Mouse (Mus musculus): ENCODE results near the gene Ckap5.

Ckap5 gene

DNA sequence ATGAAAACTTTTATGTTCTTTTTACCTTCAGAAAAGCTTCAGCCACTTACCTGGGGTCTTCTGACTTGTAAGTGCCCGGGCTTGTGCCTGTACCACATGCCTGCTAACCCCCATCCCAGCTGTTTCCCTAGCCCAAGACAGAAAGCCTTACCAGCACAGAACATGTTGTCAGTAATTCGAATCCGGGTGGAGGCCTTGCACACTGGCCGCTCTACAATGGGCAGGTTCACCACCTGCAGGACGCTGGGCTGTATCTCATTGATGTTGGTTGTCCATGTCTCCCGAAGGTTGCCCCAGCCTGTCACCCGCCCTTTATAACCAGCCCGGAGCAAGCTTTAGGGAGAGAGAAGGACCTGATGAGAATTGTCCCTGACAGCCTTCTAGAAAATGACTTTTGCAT lies 101.6 kb downstream of the Ckap5 start:
- DNase-seq = no peak

DNA sequence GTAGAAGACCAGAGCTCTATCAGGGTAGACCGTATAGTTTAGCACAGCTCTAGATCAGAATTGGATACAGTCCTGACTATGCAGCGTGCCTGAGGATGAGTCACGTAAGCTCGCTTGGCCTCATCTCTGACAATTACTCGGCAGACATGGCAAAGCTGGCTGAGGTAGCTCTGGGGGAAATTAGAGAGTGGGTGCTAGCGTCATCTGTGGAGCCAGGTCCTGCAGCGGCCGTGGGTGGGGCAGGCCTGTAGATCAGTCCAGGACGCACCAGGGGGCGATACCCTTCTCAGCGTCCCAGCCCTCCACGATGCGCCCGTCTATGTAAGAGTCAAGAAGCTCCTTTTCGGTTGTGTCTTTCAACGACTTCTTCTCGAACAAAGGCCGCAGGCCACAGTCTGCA lies 103.1 kb downstream of the Ckap5 start:
- no peak for DNase-seq

DNA sequence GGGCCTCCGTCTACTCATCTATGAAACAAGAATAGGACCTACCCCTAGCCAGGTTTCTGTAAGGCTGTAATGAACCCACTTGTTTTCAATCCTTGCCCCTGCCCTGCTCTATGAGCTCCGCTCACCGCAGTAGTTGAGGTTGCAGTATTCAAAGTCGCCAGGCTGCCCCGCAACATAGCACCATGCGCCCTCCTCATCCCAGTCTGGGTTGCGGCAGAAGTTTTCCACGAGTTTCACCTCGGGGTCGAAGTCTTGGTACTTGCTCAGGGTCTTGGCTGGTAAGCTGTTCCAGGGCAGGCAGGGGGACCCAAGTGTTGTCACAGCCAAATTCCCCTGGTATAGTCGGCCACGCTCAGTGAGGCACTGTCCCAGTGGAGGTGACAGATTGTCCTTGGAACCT lies 103.8 kb downstream of the Ckap5 start:
- no peak for DNase-seq

DNA sequence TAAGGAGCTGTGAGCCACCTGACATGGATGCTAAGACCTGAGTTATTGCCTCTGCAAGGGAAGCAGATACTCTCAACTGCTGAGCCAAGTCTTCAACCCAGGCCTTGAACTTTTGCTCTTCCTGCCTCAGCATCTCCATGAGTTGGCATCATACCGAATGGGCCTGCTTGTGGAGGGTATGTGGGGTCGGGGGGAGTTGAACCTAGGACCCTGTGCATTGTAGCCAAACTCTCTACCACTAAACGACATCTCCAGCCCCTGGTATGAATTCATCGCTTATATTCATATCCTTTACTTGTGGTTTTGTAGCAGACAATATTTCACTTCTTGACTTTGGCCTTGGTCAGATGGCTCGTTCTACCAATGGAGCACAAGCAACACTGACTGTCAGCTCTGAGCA lies 105.3 kb downstream of the Ckap5 start:
- no peak for DNase-seq

DNA sequence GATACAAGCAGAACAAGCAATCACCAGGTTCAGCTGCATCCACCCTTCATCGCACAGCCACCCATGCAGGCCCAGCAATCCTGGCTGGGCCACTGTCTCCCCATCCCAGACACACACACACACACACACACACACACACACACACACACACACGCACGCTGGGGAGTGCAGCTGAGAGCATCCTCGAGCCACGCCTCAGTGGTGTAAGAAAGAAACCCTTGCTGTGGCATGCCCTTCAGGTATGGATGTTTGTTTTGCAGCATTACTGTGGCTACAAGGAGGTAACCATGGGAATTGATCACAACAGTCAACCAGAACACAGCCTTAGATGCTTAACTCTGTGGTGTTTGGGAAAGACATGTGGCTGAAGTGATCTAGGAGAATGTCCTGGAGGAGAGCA lies 105.8 kb downstream of the Ckap5 start:
- DNase-seq = no peak

DNA sequence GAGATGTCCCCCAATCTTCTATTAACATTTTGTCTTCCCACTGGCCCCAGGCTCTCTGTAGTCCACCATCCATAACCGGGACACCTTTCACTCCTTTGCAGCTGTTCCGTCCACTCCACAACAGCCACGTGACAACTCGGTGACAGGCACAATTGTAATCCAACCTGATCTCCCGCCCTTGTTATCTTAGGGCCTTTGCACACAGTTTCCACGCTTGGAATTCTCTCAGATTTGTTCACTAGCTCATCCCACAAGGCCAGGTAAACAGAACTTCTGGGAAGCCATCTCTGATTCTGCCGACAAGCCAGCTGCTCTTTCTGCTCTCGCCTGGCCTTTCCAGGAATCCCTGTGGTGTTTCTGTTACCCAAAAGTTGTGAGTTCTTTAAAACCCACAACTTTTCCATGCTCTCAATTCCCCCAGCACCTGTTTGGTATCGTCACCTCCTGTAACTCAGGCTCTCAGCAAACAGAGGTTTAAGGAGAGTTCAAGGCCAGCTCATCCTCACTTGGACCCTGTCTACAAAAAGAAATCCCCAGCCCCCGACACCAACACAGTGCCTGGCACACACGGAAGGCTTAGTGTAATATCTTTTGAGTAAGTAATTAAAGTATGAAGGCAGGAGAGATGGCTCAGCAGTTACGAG lies 106.9 kb downstream of the Ckap5 start:
- no peak for DNase-seq

DNA sequence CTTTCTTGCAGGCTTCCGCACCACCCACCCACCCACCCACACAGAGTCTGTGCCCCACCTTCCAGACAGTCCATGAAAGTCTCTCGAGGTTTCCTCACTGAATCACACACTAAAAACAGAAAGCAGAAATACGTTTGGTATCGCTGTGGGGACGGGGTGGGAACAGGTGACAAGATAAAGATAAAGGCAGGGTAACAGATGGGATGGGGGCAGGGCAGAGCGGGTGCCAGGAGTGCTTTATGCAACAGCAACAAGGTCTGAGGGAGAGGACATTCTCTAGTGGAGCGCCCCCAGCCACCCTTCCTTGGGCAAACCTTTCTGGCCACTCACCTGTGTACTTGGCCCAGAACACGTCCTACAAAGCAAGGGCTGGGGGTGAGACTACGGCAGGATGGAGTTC lies 108.3 kb downstream of the Ckap5 start:
- no peak for DNase-seq

DNA sequence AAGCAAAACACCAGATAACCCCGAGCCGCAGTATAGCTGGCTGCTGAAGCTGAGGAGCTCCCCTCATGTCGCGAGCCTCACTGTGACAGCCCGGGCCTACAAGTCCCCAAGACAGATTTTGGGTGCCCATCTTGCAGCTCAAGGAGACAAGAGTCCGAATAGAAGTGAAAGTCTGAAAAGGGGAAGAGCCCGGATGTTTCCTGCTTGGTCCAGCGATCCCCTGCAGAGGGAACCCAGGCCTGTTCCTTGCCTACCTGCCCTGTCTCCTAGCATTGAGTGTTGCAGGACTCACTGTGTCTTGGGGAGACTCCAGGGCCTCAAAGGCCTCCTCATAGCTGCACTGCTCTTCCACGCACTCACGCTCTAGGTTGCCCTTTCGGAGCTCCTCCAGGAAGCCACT lies 108.9 kb downstream of the Ckap5 start:
- DNase-seq = no peak

DNA sequence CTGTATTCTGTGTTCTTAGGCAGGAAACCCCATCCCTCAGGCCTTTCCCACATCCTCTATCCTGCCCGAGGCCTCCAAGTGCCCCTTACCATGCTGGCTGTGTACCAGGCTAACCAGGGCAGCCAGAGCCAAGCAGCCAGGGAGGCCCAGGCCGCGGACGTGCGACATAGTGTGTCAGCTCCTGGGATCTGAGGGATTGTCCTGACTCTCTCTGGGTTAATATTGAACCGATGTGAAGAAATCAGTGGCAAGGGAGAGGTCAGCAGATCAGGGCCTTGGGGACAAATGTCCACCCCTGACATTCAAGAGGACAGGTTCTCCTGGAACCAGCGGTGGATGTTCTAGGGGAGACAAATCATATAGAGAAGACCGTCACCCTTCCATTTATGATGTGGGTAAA lies 109.7 kb downstream of the Ckap5 start, which contains the start of gene F2:
F2 (minus strand) TSS at position 186 of the 400 bp plus-strand sequence.
- no peak for DNase-seq

DNA sequence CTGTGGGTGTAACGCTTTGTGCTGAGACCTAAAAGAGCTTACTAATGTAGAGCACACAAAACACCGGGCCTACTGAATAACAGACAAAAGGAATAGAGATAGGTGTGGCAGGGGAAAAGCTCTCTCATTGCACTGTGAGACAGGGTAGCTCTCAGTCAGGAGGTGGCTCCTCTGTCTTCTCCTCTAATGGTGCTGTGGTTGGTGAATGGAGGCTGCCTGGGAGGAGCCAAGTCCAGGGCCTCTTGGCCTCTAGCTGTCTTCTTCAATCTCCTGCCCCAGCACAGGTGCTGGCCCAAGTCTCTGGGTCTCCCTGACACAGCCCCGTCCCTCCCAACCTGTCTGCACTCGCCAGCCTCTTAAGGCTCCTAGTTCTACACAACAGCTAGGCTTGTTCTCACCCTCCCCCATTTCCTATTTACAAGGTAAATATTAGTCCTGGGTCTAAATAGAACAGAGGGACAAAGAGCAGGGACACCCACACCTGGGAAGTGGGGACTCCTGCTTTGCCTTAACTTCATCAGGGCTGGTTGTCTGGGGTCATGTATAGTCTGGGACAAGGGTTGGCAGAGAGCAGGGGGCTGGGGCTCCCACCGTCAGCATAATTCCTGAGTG lies 110.3 kb downstream of the Ckap5 start:
- DNase-seq = no peak

DNA sequence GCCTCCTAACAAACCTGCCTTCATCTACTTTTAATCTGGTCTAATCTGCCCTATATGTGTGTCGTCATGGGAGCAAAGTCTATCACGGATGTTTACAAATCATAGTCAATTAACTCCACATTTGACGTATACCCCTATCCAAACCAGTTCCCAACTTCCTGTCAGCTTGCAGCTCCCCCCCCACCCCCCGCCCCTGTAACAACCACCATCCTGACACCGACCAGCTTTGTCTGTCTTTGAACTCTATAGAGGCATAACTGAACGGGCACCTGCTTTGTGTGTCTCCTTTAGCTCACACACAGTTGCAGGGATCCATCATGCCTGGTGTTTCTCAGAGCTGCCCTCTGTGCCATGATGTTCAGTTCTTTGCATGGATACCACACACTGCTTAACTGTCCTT lies 112.4 kb downstream of the Ckap5 start:
- no peak for DNase-seq

DNA sequence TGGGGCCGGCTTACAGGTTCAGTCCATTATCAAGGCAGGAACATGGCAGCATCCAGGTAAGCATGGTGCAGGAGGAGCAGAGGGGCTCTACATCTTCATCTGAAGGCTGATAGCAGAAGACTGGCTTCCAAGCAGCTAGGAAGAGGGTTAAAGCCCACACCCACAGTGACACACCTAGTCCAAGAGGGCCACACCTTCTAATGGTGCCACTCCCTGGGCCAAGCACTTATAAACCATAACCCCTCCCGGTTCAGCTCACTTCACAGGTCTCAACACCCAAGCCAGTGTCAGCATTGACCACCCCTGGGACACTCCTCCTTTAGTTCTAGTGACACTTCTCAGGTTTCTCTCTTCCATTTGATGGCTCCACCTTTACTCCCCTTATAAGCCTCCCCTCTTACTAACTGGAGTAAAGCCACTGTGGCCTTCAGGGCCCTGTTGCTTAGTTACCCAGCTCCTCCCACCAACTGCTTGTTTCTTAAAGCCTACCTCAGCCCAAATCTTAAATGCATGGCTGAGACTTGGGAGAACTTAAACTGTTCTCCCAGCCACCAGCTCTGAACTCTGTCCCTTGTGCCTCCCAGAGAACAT lies 116.4 kb downstream of the Ckap5 start:
- no peak for DNase-seq

DNA sequence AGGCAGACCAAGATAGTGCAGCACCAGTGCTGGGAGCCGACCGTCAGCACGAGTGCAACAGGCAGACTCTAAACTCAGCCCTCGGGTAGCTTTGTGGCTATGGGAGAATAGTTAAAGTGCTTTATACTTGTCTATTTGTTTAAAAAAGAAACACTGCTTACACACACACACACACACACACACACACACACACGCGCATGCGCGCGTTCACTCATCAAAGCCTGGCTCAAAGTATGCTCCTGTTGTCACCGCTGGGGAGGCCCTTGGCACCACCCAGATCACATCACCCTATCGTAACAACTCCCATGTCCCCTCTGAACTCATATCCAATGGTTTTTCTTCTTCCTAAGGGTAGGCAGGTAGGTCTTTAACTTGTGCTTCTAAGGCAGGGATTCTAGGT lies 117.5 kb downstream of the Ckap5 start:
- no peak for DNase-seq

DNA sequence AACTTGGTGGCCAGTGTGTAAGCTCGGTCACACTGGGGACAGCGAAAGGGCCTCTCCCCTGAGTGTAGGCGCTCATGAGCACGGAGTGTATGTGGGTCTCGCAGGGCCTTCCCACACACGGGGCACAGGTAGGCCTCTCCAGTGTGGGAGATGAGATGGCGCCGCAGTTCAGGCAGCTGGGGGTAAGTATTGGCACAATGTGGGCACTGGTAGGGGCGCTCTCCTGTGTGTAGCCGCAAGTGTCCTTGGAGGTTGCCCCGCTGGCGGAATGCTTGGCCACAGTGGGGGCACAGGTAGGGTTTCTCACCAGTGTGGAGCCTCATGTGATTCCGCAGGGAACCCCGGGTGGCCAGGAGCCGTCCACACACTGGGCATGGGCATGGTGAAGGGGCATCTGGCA lies 118.8 kb downstream of the Ckap5 start:
- no peak for DNase-seq

DNA sequence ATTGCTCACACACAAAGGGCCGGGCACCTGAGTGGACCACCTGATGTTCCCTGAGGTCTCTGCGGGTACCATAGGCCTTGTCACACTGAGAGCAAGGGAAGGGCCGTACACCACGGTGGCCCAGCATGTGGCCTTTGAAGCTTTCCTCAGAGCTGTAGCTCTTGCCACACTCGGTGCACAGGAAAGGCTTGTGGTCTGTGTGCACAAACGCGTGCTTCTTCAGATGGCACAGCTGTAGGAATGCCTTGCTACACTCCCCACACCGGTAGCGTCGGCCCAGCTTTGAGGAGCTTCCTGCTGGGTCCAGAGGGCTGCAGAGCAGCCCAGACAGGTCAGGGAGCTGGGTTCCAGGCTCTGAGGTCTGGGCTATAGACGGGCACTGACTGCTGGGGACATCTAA lies 119.2 kb downstream of the Ckap5 start:
- DNase-seq = no peak

DNA sequence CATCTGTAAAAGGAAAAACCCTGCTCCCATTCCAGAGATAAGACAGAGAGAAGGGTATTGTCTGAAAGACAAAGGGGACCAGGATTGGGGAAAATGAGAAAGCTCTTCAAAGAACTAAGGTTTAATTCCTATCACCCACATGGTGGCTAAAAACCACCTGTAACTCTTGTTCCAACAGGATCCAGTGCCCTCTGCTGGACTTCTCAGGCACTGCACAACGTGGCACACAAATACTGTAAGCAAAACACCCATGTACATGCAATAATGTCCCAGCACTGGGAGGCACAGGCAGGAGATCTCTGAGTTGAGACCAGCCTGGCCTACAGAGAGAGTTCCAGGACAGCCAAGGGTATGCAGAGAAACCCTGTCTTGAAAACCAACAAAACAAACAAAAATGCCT lies 120.2 kb downstream of the Ckap5 start:
- peak; percentile 71 for DNase-seq

DNA sequence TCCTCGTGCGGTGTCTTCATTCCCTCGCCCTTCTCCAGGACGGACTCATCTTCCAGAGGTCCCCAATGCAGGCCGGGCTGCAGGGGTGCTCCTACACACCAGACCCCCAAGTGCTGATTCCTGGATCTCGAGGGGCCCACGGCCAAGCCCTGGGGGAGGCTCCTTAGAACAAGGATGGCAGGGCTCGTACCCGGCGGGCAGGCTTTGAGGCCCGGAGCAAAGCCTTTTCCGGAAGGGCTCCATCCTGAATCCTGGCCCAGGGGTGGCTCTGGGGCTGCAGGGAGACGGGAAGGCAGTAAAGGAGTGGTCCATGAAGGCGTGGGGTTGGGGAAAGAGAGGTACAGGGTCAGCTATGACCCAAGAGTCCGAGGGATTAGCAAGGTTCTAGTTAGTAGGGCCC lies 122.6 kb downstream of the Ckap5 start:
- peak; percentile 22 for DNase-seq

DNA sequence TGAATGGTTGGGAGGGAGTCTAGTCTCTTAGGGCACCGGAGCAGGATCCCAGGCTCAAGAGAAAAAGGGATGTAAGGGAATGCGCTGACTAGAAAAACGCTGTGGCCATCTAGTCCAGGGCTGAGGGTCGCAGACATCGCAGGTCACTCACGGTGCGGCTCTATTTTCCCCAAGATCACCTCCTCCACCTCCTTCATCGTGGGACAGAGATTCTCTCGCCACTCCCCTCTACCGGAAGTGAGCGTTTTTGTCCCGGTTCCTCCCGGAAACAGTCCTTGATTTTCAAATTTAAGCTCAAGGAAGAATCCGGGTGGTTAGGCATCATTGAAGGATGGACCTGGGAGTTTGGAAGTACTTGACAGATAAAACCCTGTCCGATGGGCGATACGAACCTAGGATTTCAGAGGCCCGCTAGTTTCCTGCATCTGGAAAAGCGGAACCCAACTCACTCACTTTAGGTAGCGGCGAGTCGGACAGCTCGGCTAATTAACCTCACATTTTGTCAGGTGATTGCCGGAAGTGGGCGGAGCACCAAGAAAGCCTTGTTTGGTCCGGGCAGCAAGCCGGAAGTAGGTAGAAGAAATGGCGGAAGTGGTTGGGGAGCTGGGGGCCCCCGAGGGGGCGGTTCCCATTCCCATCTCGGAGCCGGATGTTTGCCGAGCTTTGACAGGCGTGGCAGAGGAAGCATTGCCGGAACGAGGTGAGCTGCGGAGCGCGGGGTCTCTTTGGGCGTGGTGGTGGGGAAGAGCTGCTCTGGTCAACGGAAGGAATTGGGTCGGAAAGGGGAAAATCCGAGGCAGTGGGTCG lies 123.2 kb downstream of the Ckap5 start, which contains the start of the genes Zfp408 and Arhgap1:
Zfp408 (minus strand) TSS at position 239 of the 807 bp plus-strand sequence.
Arhgap1 (plus strand) TSS at position 308 of the 807 bp plus-strand sequence.
- DNase-seq = peak; percentile 97

DNA sequence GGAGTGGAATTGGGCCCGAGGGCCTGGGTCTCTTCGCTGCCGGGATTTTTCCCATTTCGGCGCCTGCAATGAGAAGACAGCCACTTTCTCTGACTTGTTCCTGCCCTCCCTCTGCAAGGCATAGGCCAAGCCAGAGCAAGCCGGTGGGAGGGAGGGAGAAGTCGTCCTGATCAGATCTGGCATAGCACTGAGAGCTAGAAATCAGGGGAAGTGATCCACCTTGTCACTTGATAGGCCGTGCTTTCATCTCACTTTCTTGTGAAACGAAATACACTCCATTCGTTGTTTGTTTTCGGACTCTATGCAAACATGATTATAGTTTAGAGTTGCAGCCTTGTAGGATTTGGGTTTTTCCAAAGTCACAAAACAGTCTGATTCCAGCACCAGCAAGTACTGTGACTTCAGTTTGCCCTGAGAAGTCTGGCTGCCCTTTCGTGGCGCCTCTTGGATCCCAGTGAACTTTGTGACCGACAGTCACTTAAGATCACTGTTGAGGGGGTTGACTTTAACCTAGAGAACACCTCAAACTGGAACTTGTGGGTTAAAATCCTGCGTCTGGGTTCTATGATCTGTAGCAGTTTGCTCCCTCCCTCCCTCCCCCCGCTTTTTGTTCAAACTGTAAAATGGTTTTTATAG lies 123.9 kb downstream of the Ckap5 start:
- DNase-seq = no peak

DNA sequence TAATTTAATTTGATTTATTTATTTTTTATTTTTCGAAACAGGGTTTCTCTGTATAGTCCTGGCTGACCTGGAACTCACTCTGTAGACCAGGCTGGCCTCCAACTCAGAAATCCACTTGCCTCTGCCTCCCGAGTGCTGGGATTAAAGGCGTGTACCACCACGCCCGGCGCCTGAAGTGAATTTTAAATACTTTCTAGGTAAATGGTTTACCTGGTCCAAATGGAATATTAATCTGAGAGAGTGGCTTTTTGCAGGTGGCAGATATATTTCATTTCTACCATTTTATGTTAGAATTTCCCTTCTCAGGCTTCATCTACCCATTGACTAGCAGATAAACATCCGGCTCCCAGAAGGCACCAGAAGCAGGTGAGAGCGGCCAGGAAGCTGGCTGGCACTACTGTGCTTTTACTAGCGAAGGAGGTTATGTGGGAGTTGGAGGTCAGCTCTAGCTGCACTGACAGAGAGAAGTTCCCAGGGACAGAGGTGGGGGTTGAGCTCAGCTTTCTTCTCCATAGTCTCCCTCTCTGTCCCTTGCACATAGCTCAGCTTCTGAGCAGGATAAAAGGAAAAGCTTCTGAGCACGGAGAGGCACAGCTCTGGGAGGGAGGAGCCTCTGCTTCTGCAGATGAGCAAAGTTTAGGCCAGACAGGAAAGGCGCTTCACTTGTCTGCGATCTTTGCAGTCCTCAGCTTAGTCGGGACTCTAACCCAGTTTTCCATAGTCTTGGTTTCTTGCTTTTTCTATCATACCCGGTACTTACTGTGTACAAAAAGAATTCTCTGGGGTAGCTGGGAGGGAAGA lies 125.1 kb downstream of the Ckap5 start:
- DNase-seq = no peak

DNA sequence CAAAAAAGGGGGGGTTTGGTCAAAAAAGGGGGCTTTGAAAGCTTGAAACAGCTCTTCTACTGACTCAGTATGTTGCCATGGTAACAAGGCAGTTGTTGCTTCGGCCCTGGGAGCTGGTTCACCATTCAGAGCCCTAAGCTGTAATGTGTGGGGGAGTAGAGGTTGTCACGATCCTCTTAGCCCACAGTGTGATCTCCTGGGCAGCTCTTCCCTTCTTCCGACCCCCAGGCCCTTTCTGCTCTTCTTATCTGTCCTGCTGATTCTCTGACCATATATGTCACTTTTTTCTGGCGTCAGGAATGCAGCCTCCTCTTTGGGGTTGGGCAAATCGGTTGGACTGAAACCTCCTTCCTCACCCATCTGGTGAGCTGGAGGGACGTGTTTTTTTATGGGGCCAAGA lies 126.3 kb downstream of the Ckap5 start:
- DNase-seq = no peak

DNA sequence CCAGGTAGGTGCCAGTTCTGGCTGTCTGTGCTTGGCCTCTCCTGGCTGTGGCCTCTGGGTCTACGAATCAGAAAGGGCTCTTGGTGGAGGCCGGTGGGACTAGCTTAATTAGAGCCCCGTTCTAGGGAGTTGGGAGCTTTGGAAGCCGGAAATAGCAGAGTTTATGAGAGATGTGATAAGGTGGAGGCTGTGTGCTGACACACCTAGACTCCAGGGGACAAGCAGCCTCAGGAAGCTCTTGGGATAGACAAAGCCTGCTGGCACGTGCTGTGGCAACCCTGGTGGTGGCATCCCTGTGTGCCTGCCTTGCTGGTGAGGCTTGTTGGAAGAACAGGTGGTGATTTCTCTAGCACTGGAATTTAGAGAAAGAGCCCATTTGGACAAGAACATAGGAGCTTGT lies 128.8 kb downstream of the Ckap5 start:
- no peak for DNase-seq
